Comparison of ENCODE assay signal across 4 mouse cellular contexts in genomic region chr7:127388201-127388600, GRCm38 (mm10). TPM values are rescaled to one million over a fixed set of nuclear protein-coding genes. Genes with fewer than 3 reads are reported as not detected.
DNase-seq lines count a peak whose midpoint lies in the region; ATAC-seq and TF ChIP-seq lines count a peak whose summit lies in the region.
"Not testable (repeated sequence)": the region's sequence is repeated elsewhere in the genome, so short reads cannot be mapped to it uniquely, and the experiment has no call there.

No protein-coding gene starts in this region.

- peak overlapping the region; percentile 86 for H3K27ac ChIP-seq in embryonic fibroblast, embryonic 13.5 days (ENCODE audit: insufficient read depth, low read length)
- not testable (repeated sequence) for H3K27ac ChIP-seq in midbrain, embryonic 11.5 days (ENCODE audit: low read depth, low read length)

- not testable (repeated sequence) for H3K9me3 ChIP-seq in midbrain, embryonic 11.5 days (ENCODE audit: control insufficient read depth, low read length)

- DNase-seq in 3T3-L1 (ENCODE audit: low read depth, low spot score) (peak; percentile 50), NIH3T3 (ENCODE audit: low read depth) (peak; percentile 68)
- DNase-seq in midbrain, embryonic 11.5 days (ENCODE audit: low spot score, missing footprints) = peak; percentile 4

- not testable (repeated sequence) for H3K4me3 ChIP-seq in embryonic fibroblast, embryonic 13.5 days (ENCODE audit: insufficient read depth, low read length); midbrain, embryonic 11.5 days (ENCODE audit: low read depth, low read length)

- TF ChIP-seq POLR2A in embryonic fibroblast, embryonic 13.5 days (IDR thresholded peaks at IDR 0.05; ENCODE audit: low read depth, low read length) = not testable (repeated sequence)

- H3K9ac ChIP-seq in midbrain, embryonic 11.5 days (ENCODE audit: low read length) = not testable (repeated sequence)

- not testable (repeated sequence) for TF ChIP-seq CTCF in embryonic fibroblast, embryonic 13.5 days (IDR thresholded peaks at IDR 0.05; ENCODE audit: borderline replicate concordance, insufficient read depth, low read length)

- H3K27me3 ChIP-seq in midbrain, embryonic 11.5 days (ENCODE audit: control insufficient read depth, insufficient read depth, low read length) = not testable (repeated sequence)

- H3K36me3 ChIP-seq in midbrain, embryonic 11.5 days (ENCODE audit: control insufficient read depth, insufficient read depth, low read length) = not testable (repeated sequence)

- ATAC-seq in midbrain, embryonic 11.5 days (ENCODE audit: low FRiP score) = not testable (repeated sequence)

- H3K4me2 ChIP-seq in midbrain, embryonic 11.5 days = not testable (repeated sequence)

- not testable (repeated sequence) for H3K4me1 ChIP-seq in embryonic fibroblast, embryonic 13.5 days (ENCODE audit: control insufficient read depth, insufficient read depth, low read length); midbrain, embryonic 11.5 days (ENCODE audit: control insufficient read depth, insufficient read depth, low read length)

RNA-seq across cellular contexts. Expression of gene 9130019O22Rik, which starts 1.2 kb away (rescaled TPM):
- polyA plus RNA-seq in embryonic fibroblast, embryonic 13.5 days (2011; ENCODE audit: insufficient read length, low read depth, missing spikeins) = 1.6 and 2.1 TPM in 2 replicates
- polyA plus RNA-seq in midbrain, embryonic 11.5 days (2014; fragmentation: Nextera tagmentation; extraction: Ambion mirVana) = 6.1 and 6.5 TPM in 2 replicates

RNA-seq across cellular contexts. Expression of gene E430018J23Rik, which starts 5.2 kb away (rescaled TPM):
- polyA plus RNA-seq in embryonic fibroblast, embryonic 13.5 days (2011; ENCODE audit: insufficient read length, low read depth, missing spikeins) = 5.3 and 7.1 TPM in 2 replicates
- 5.0 and 6.4 TPM in 2 replicates for polyA plus RNA-seq in midbrain, embryonic 11.5 days (2014; fragmentation: Nextera tagmentation; extraction: Ambion mirVana)

RNA-seq across cellular contexts. Expression of gene Zfp747, which starts 12.4 kb away (rescaled TPM):
- 4.5 and 7.0 TPM in 2 replicates for polyA plus RNA-seq in embryonic fibroblast, embryonic 13.5 days (2011; ENCODE audit: insufficient read length, low read depth, missing spikeins)
- polyA plus RNA-seq in midbrain, embryonic 11.5 days (2014; fragmentation: Nextera tagmentation; extraction: Ambion mirVana) = 6.4 and 6.5 TPM in 2 replicates

RNA-seq across cellular contexts. Expression of gene Zfp764, which starts 18.4 kb away (rescaled TPM):
- 3.3 and 5.0 TPM in 2 replicates for polyA plus RNA-seq in embryonic fibroblast, embryonic 13.5 days (2011; ENCODE audit: insufficient read length, low read depth, missing spikeins)
- 6.8 and 7.1 TPM in 2 replicates for polyA plus RNA-seq in midbrain, embryonic 11.5 days (2014; fragmentation: Nextera tagmentation; extraction: Ambion mirVana)

RNA-seq across cellular contexts. Expression of gene Zfp688, which starts 33.7 kb away (rescaled TPM):
- polyA plus RNA-seq in embryonic fibroblast, embryonic 13.5 days (2011; ENCODE audit: insufficient read length, low read depth, missing spikeins) = 9.6 and 11.0 TPM in 2 replicates
- 32.7 and 34.5 TPM in 2 replicates for polyA plus RNA-seq in midbrain, embryonic 11.5 days (2014; fragmentation: Nextera tagmentation; extraction: Ambion mirVana)

Comparison
In these comparisons a context has a peak if more than half of its experiments do, and no peak if none do; other contexts are left out.
1. DNase-seq: peak in every context shown above with its lines; median percentile 68 in NIH3T3; 50 in 3T3-L1; 4 in midbrain, embryonic 11.5 days.